Mouse (Mus musculus) macrophage (primary cell): ENCODE data around the gene Sucnr1. TPM values are rescaled to one million over a fixed set of nuclear protein-coding genes. Genes with fewer than 3 reads are reported as not detected.
"Not testable (repeated sequence)": the region's sequence is repeated elsewhere in the genome, so short reads cannot be mapped to it uniquely, and the experiment has no call there.

Experiments used
- H3K27ac ChIP-seq: fragments of 350-480 bp; formaldehyde crosslinking; 2 replicates; pipeline ENCODE4 v1.9.0; 2021
- H3K36me3 ChIP-seq: fragments of 350-480 bp; formaldehyde crosslinking; 2 replicates; pipeline ENCODE4 v1.9.0; 2021; ENCODE audit errors: inconsistent target
- H3K4me3 ChIP-seq: fragments of 350-480 bp; formaldehyde crosslinking; 2 replicates; pipeline ENCODE4 v1.9.0; 2021; ENCODE audit errors: inconsistent target
- H3K79me2 ChIP-seq: fragments of 350-480 bp; formaldehyde crosslinking; 2 replicates; pipeline ENCODE4 v1.9.0; 2021; ENCODE audit errors: inconsistent target
- WGBS: methylation state at CpG from one replicate; pipeline ENCODE4 v1.1.7; 2026; ENCODE audit warnings: inconsistent platforms; ENCODE audit not compliant: missing documents; 5-methylcytosine and 5-hydroxymethylcytosine counted together
- polyA plus RNA-seq: library from polyadenylated mRNA; stranded (reverse); fragments of 250-400 nt; gene quantifications from 3 replicates; pipeline ENCODE4 v1.2.4, GENCODE M21; 2018; ENCODE audit warnings: inconsistent platforms

Gene Sucnr1
- polyA plus RNA-seq, 1 experiment from 2014 or later = not detected

- Histone ChIP-seq H3K4me3 (no peak overlapping the region), H3K36me3 (no peaks in the 10 kb centered on the region), H3K79me2 (no peaks in the 10 kb centered on the region), H3K27ac (no peak overlapping the region)
- 90% methylated on average over 2 of the region's 2 CpGs for WGBS
Measured at GRCm38 (mm10) chr3:60097485-60097884, 15.8 kb downstream of the Sucnr1 start.

DNA sequence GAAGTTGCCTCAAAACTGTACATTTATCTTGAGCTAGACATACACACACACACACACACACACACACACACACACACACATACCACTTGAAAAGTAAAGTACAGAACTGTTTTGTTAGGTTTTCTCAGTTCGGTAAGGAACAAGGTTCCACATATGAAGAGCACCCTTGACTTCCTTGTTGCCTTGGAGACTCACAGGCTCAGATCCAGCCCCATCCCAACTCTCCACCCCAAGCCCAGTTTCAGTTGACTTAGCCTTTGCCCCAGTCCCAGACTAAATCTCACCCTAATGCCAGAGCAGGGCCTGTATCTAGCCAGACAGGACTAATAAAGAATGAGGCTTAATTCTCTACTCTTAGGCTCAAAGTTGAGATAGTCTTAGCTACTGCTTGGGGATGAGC lies 16.9 kb downstream of the Sucnr1 start:
- Histone ChIP-seq H3K36me3 (no peaks in the 10 kb centered on the region), H3K4me3 (no peak overlapping the region), H3K27ac (no peak overlapping the region), H3K79me2 (no peaks in the 10 kb centered on the region)
- WGBS = 91% methylated on average over 1 of the region's 1 CpGs

DNA sequence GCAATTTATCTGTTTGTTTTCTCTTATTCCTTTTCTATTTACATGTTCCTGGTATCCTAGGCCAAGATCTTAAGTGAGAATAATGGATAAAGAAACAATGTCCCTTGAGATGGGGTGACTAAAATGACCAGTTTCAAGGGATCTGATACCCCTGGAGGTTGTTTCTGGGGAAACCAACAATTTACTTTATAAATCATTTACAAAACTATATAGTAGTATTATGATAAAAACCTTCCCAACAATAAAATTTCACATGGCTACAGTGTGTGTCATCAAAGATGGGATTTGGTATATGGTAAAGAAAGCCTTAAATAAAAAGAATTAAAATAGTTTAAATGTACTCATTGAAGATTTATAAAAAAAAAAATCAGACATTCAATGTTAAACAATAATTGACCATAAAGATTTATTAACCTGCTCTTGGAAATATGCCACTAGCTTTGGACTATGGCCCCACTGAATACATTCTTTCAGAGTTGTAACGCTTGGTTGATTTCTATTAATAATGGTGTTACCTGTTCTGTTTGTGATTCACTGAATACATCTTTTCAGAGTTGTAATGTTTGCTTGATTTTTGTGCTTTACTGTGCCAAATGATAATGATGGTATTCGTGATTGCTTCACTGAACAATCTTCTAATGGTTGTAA lies 22.9 kb downstream of the Sucnr1 start:
- 87% methylated on average over 2 of the region's 2 CpGs for WGBS
- Histone ChIP-seq H3K27ac (no peak overlapping the region), H3K79me2 (no peaks in the 10 kb centered on the region), H3K36me3 (no peaks in the 10 kb centered on the region), H3K4me3 (no peak overlapping the region)

DNA sequence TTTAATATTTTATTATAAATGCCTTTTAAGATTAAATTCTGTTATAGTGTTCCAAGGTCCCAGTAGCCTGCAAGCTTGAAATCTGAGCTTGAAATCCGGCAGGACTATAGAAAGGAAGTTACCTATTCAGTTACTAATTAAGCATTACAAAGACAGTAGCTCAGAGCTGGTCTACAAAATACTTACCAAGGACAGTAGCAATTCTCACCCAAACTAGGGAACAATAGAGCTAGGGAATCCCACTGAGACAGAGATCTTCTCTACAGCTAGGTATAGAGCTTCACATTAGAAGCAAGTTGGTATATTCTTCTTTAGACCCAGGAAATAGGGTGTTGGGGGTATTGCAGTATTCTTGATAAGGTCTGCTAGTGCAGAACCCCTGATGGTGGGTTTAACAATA lies 24.8 kb downstream of the Sucnr1 start:
- 83% methylated on average over 1 of the region's 1 CpGs for WGBS
- not testable (repeated sequence) for H3K36me3 ChIP-seq, H3K27ac ChIP-seq, H3K4me3 ChIP-seq, H3K79me2 ChIP-seq

DNA sequence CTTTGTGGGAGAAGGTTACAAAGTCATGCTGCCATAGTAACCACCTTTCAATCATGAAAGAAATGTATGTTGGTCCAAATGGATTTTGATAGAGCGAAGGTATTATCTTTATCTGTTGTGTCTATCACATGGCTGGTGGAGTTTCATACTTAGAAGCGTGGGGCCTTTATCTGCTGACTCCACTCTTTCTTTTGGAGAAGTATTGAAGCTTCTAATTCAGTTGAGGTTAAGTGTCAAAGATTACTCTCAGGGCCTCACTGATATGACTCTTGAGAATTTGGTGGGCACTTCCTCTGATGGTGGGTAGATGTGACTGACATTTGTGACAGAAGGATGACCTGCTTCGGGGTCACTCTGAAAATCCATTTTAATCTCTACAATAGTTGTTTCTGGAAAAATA lies 26.1 kb downstream of the Sucnr1 start:
- WGBS = 92% methylated on average over 3 of the region's 3 CpGs
- H3K4me3 ChIP-seq = no peak overlapping the region

DNA sequence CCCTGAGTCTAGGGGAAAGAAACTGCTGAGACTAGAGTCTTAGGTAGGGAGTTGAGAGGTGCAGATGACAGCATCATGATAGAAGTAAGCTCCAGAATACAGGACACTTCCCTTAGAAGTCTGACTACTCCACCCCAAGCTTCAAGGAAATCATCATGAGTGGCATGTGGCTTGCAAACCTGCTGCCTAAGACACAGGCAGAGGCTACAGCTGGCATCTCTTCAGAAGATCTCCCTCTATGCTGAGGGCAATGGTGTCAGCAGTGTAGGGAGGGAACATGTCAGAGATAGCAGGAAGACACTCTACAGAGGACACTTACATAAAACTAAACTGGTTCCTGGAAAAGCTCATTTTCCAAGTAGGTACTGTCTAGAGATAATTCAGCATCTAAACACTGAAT lies 27.1 kb downstream of the Sucnr1 start:
- Histone ChIP-seq H3K4me3 (no peak overlapping the region), H3K27ac (no peak overlapping the region), H3K36me3 (no peaks in the 10 kb centered on the region), H3K79me2 (no peaks in the 10 kb centered on the region)

More for the DNA sequence above, 26.1 kb downstream of the Sucnr1 start:
- Histone ChIP-seq H3K79me2 (no peaks in the 10 kb centered on the region), H3K36me3 (no peaks in the 10 kb centered on the region), H3K27ac (no peak overlapping the region)

GRCm38 (mm10) chr3:60111135-60111710 lies 29.6 kb downstream of the Sucnr1 start:
- no peaks in the 10 kb centered on the region for H3K36me3 ChIP-seq
- H3K79me2 ChIP-seq = no peaks in the 10 kb centered on the region
- H3K4me3 ChIP-seq = no peak overlapping the region
- 88% methylated on average over 4 of the region's 4 CpGs for WGBS
- H3K27ac ChIP-seq = no peak overlapping the region

DNA sequence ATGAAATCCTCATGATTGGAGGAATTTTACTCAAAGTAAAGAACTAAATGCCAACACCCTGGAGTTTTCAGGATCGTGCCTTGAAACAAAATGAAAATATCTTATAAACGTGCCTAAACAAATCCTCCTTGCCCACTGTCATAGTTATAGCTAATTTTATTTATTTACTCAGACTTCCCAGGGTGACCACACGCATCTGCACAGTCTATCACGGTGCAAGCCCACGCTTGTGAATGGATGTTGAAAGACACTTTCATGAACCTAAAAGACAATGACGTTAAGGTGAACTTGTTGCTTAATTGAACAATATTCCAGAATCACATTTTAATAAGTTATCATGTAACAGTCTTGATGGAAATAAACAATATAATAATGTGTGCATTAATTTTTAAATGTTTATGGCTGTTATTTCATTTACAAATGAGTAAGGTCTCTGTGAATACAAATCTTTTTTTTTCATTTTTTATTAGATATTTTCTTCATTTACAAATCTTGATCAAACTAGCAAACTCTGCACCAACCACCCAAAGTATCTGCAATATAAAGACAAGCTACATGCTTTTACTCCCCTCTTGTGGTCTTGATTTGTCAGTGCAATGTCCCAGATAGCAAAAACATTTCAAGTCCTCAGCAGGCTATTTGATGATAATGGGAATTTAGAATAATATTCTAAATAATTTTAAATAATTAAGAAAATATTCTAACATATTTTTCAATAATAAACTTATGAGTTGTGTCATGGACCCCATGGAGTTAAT lies 30.4 kb downstream of the Sucnr1 start:
- 90% methylated on average over 6 of the region's 6 CpGs for WGBS
- Histone ChIP-seq H3K36me3 (no peaks in the 10 kb centered on the region), H3K79me2 (no peaks in the 10 kb centered on the region), H3K4me3 (no peak overlapping the region), H3K27ac (no peak overlapping the region)

GRCm38 (mm10) chr3:60114571-60114970 lies 32.9 kb downstream of the Sucnr1 start:
- 65% methylated on average over 2 of the region's 2 CpGs for WGBS
- Histone ChIP-seq H3K4me3 (no peak overlapping the region), H3K27ac (no peak overlapping the region), H3K36me3 (no peaks in the 10 kb centered on the region), H3K79me2 (no peaks in the 10 kb centered on the region)

GRCm38 (mm10) chr3:60121449-60121848 lies 39.8 kb downstream of the Sucnr1 start:
- Histone ChIP-seq H3K4me3 (no peak overlapping the region), H3K36me3 (no peaks in the 10 kb centered on the region)
- WGBS = 98% methylated on average over 3 of the region's 3 CpGs

GRCm38 (mm10) chr3:60123859-60124794 lies 42.5 kb downstream of the Sucnr1 start:
- Histone ChIP-seq H3K4me3 (no peak overlapping the region), H3K36me3 (no peaks in the 10 kb centered on the region), H3K27ac (no peak overlapping the region), H3K79me2 (no peaks in the 10 kb centered on the region)
- 90% methylated on average over 9 of the region's 9 CpGs for WGBS

More at GRCm38 (mm10) chr3:60121449-60121848, 39.8 kb downstream of the Sucnr1 start:
- H3K79me2 ChIP-seq = no peaks in the 10 kb centered on the region
- H3K27ac ChIP-seq = no peak overlapping the region

- Histone ChIP-seq H3K27ac (no peak overlapping the region), H3K36me3 (no peaks in the 10 kb centered on the region), H3K4me3 (no peak overlapping the region), H3K79me2 (no peaks in the 10 kb centered on the region)
- 56% methylated on average over 2 of the region's 2 CpGs for WGBS
Measured at GRCm38 (mm10) chr3:60126564-60126963, 44.9 kb downstream of the Sucnr1 start.

DNA sequence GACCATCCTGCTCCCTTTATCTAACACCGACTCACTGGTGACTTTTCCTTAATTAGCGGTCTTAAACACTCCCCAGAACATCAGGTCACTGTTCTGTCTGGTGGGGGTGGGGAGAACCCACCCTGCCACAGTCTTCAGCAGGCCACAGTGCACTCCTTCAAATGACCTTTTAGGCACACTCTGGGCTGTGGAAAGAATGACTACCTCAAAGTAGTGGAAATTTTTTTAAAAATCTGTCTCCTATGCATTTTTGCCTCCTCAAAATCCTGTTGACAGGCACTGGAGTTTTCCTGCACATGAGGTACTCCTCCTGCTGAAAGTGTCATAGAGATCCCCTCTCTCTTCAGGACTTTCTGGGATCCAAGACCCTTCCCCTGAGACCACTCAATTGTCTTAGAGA lies 46.6 kb downstream of the Sucnr1 start:
- H3K36me3 ChIP-seq = no peaks in the 10 kb centered on the region
- no peak overlapping the region for H3K27ac ChIP-seq
- WGBS = 100% methylated on average over 2 of the region's 2 CpGs
- H3K79me2 ChIP-seq = no peaks in the 10 kb centered on the region
- H3K4me3 ChIP-seq = no peak overlapping the region

- Histone ChIP-seq H3K4me3 (no peak overlapping the region), H3K79me2 (no peaks in the 10 kb centered on the region), H3K36me3 (no peaks in the 10 kb centered on the region), H3K27ac (no peak overlapping the region)
- 91% methylated on average over 2 of the region's 2 CpGs for WGBS
Measured at GRCm38 (mm10) chr3:60135801-60136200, 54.1 kb downstream of the Sucnr1 start.
